Mouse (Mus musculus): ENCODE results near the gene Tmem138. TPM values are rescaled to one million over a fixed set of nuclear protein-coding genes. Genes with fewer than 3 reads are reported as not detected.

Gene Tmem138
- polyA plus RNA-seq, 1 experiment: 12.0 TPM

Other genes starting within 250 kb of the Tmem138 start
- 2.3 and 2.4 TPM in 2 replicates for gene Syt7, start 188.3 kb downstream of the Tmem138 start, polyA plus RNA-seq (2012; rRNA removed)
- 3.9 and 6.8 TPM in 2 replicates for gene Lrrc10b, start 119.9 kb downstream of the Tmem138 start, polyA plus RNA-seq (2012; rRNA removed)
- gene Ppp1r32, start 94.4 kb downstream of the Tmem138 start, polyA plus RNA-seq (2012; rRNA removed): 1.9 and 2.9 TPM in 2 replicates
- 33.6 and 39.9 TPM in 2 replicates for gene Cpsf7, start 52.1 kb downstream of the Tmem138 start, polyA plus RNA-seq (2012; rRNA removed)
- gene Sdhaf2, start 51.2 kb downstream of the Tmem138 start, polyA plus RNA-seq (2012; rRNA removed): 35.1 and 37.9 TPM in 2 replicates
- gene Tmem216, start 21.1 kb downstream of the Tmem138 start, polyA plus RNA-seq (2012; rRNA removed): 36.5 and 51.1 TPM in 2 replicates
- 29.9 and 33.4 TPM in 2 replicates for gene Cyb561a3, start 190 bp downstream of the Tmem138 start, polyA plus RNA-seq (2012; rRNA removed)
- 168 and 176 TPM in 2 replicates for gene Ddb1, start 28.0 kb upstream of the Tmem138 start, polyA plus RNA-seq (2012; rRNA removed)
- 21.0 and 22.5 TPM in 2 replicates for gene Tkfc, start 28.3 kb upstream of the Tmem138 start, polyA plus RNA-seq (2012; rRNA removed)
- gene Vwce, start 56.9 kb upstream of the Tmem138 start, polyA plus RNA-seq (2012; rRNA removed): 0.60 and 1.3 TPM in 2 replicates
- gene Pga5, start 100.7 kb upstream of the Tmem138 start, polyA plus RNA-seq (2012; rRNA removed): 0.31 TPM in 1 of 2 replicates, not detected in the other
- gene Vps37c, start 111.4 kb upstream of the Tmem138 start, polyA plus RNA-seq (2012; rRNA removed): 25.5 and 30.3 TPM in 2 replicates
- 0.80 and 0.92 TPM in 2 replicates for gene Cd5, start 161.6 kb upstream of the Tmem138 start, polyA plus RNA-seq (2012; rRNA removed)

All from gonadal fat pad, adult 2 months (tissue).